Mouse (Mus musculus) cerebellum, postnatal 25 days (tissue): ENCODE measurements around the gene Fam214b.

ENCODE experiments used
- DNase-seq, 2 experiments: peaks; one replicate each; pipeline ENCODE4 v3.0.0; 2021; ENCODE audit warnings: mixed read lengths in 2 of 2

Gene Fam214b

GRCm38 (mm10) chr4:43038567-43039495 lies 7.2 kb downstream of the Fam214b start:
- DNase-seq = no peak

- DNase-seq = no peak
These were observed 8.0 kb downstream of the Fam214b start for GRCm38 (mm10) chr4:43037860-43038566.

GRCm38 (mm10) chr4:43036356-43036755 lies 9.7 kb downstream of the Fam214b start:
- no peak for DNase-seq

GRCm38 (mm10) chr4:43035851-43036250 lies 10.2 kb downstream of the Fam214b start:
- no peak for DNase-seq

- DNase-seq = no peak
These were observed 12.5 kb downstream of the Fam214b start for GRCm38 (mm10) chr4:43033481-43033880.

- DNase-seq = no peak
These were observed 13.5 kb downstream of the Fam214b start for GRCm38 (mm10) chr4:43032501-43032900.

- DNase-seq = peak; percentile 91 to 96
These were observed 14.6 kb downstream of the Fam214b start, which contains the start of gene Stoml2 for GRCm38 (mm10) chr4:43031237-43031995. Gene Stoml2, minus strand, starts transcription at chr4:43031710.

GRCm38 (mm10) chr4:43030780-43031230 lies 15.2 kb downstream of the Fam214b start:
- peak in 1 of 2 experiments; percentile 68 for DNase-seq

- DNase-seq = no peak
These were observed 15.7 kb downstream of the Fam214b start for GRCm38 (mm10) chr4:43030352-43030751.

GRCm38 (mm10) chr4:43029749-43030148 lies 16.3 kb downstream of the Fam214b start:
- DNase-seq = no peak

GRCm38 (mm10) chr4:43029121-43029520 lies 16.9 kb downstream of the Fam214b start:
- DNase-seq = no peak

GRCm38 (mm10) chr4:43025084-43025960 lies 20.7 kb downstream of the Fam214b start, which contains the start of gene Pigo:
Gene Pigo, minus strand, starts transcription at chr4:43025819.
- peak; percentile 99 for DNase-seq

- DNase-seq = peak; percentile 46 to 54
These were observed 21.3 kb downstream of the Fam214b start for GRCm38 (mm10) chr4:43024673-43025072.

GRCm38 (mm10) chr4:43021341-43021740 lies 24.7 kb downstream of the Fam214b start:
- DNase-seq = peak in 1 of 2 experiments; percentile 66

- no peak for DNase-seq
These were observed 25.1 kb downstream of the Fam214b start for GRCm38 (mm10) chr4:43020876-43021275.

- no peak for DNase-seq
These were observed 26.2 kb downstream of the Fam214b start for GRCm38 (mm10) chr4:43019641-43020465.

GRCm38 (mm10) chr4:43019176-43019575 lies 26.8 kb downstream of the Fam214b start:
- no peak for DNase-seq

GRCm38 (mm10) chr4:43018156-43018555 lies 27.9 kb downstream of the Fam214b start:
- no peak for DNase-seq

- no peak for DNase-seq
These were observed 33.9 kb downstream of the Fam214b start for GRCm38 (mm10) chr4:43012091-43012490.

GRCm38 (mm10) chr4:43010161-43011038 lies 35.6 kb downstream of the Fam214b start, which contains the start of gene Fancg:
Gene Fancg, minus strand, starts transcription at chr4:43010506.
- DNase-seq = peak; percentile 85 to 87
